Mouse (Mus musculus) heart, postnatal 0 days (tissue): ENCODE results near the gene Sox12.

Source experiments
- CTCF ChIP-seq: IDR thresholded peaks from 2 replicates; pipeline ENCODE4 v1.5.1; 2016; ENCODE audit warnings: antibody characterized with exemption, control low read depth, low read depth
- EP300 ChIP-seq: IDR thresholded peaks from 2 replicates; pipeline ENCODE4 v1.6.1; 2016; ENCODE audit warnings: antibody characterized with exemption, low read depth

- no peak for TF ChIP-seq CTCF
- TF ChIP-seq EP300, result no peak
Measured at GRCm38 (mm10) chr2:152357254-152357653, 40.6 kb downstream of the Sox12 start.
